Mouse (Mus musculus): Measurements from ENCODE around the gene Chil1. TPM values are rescaled to one million over a fixed set of nuclear protein-coding genes. Genes with fewer than 3 reads are reported as not detected.

Chil1 gene
- polyA plus RNA-seq, 1 experiment from 2014 or later, result 4.5 TPM

DNA sequence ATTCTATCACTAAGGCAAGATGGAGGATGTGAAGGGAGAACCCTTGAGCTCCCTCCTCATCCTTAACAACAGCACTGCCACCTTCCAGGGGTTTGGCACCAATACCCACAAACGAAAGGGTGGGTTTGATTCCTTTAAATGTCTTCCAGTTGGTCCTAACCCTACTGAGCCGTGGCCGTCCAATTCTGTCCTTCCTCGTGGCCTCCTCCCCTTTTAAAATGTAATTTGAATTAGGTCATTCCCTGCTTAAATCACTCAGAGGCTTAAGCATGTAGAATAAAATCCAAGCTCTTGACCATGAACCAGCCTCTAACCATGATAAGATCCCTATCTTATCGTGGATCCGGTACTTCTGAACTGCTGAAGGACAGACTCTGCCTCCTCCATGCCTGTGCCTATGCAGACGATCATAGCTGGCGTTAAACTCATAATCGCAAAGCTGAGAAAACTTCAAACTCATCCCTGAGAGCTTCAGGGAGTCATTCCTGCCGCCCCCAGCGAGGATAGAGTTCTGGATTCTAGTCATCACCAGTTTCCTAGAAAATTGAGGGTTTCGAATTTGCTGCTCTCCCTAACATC is 42.8 kb downstream of the Chil1 start:
- no peak for ATAC-seq (ENCODE audit: insufficient number of reproducible peaks, insufficient read depth, low FRiP score, low TSS enrichment, low read depth)
- Histone ChIP-seq H3K27ac (no peak overlapping the region), H3K4me2 (no peak overlapping the region), H3K9ac (no peak overlapping the region), H3K9me3 (no peaks in the 10 kb centered on the region), H3K4me3 (no peak overlapping the region), H3K36me3 (no peaks in the 10 kb centered on the region), H3K4me1 (no peaks in the 10 kb centered on the region), H3K27me3 (no peaks in the 10 kb centered on the region)
- 85% methylated on average over 12 of the region's 12 CpGs for WGBS

- 86% methylated on average over 5 of the region's 5 CpGs for WGBS
- H3K9ac ChIP-seq, result no peak overlapping the region
- H3K27ac ChIP-seq, result no peak overlapping the region
- H3K36me3 ChIP-seq, result no peaks in the 10 kb centered on the region
- no peak for ATAC-seq (ENCODE audit: insufficient number of reproducible peaks, insufficient read depth, low FRiP score, low TSS enrichment, low read depth)
- H3K9me3 ChIP-seq, result no peaks in the 10 kb centered on the region
- H3K4me3 ChIP-seq, result no peak overlapping the region
- H3K4me1 ChIP-seq, result no peaks in the 10 kb centered on the region
- no peaks in the 10 kb centered on the region for H3K27me3 ChIP-seq
- no peak overlapping the region for H3K4me2 ChIP-seq
These were observed 43.4 kb downstream of the Chil1 start for GRCm38 (mm10) chr1:134225375-134225774.

DNA sequence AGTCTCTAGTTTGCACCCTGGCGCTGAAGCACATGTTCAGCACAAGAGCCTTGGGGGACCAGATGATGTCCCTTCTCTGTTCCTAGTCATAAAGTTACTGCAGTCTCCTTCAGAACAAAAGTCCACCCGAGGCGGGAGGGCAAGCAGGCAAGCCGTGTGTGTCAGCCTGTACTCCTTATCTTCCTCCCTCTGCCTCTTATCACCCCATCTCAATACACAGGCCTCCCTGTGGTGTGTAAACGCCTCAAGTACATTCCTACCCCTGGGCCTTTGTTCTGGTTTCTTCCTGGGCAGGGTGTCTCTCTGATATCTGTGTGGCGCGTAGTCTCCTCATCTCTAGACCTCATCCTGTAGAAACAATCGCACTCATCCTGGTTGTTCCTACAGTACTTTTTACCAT is 44.8 kb downstream of the Chil1 start:
- 84% methylated on average over 8 of the region's 8 CpGs for WGBS
- H3K9ac ChIP-seq, result no peak overlapping the region
- no peaks in the 10 kb centered on the region for H3K36me3 ChIP-seq
- no peak overlapping the region for H3K4me2 ChIP-seq
- no peaks in the 10 kb centered on the region for H3K9me3 ChIP-seq
- no peak overlapping the region for H3K4me3 ChIP-seq
- no peak for ATAC-seq (ENCODE audit: insufficient number of reproducible peaks, insufficient read depth, low FRiP score, low TSS enrichment, low read depth)
- H3K27ac ChIP-seq, result no peak overlapping the region
- H3K27me3 ChIP-seq, result no peaks in the 10 kb centered on the region
- no peaks in the 10 kb centered on the region for H3K4me1 ChIP-seq

DNA sequence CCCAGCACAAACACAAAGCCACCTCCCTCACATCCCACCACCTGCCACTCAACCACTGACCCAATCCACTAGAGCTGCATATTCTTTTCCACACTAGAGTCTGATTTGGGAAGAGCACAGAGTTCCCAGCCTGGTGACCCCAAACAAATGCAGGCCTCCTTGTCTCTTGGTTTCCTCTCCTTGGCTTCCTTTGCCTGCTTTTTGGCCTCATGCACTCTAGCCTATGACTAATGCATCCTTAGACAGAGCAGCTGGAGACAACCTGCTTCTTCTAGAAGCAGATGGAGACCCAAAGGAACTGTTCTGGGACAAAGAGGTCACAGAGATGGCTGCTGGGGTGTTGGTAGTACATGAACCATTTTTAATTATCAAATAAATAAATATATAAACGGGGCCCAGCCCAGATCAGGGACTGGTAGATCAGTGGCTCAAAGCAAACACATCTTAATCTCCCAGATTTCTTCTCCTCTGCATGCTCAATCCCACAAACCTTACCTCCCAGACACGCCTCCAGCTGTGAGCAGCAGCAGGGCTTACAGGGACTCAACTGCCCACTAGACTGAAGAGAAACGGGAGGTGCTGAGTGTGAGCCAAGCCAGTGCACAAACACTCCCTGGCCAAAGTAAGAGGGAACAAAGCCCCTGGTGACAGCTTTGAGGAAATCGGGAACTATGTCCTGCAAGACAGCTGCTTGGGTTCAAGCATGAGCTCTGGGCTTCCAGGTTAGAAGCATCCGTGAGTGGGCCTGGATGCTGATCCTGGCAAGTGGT is 48.0 kb downstream of the Chil1 start:
- H3K36me3 ChIP-seq, result no peaks in the 10 kb centered on the region
- WGBS, result 69% methylated on average over 5 of the region's 5 CpGs
- no peak overlapping the region for H3K4me2 ChIP-seq
- H3K27ac ChIP-seq, result no peak overlapping the region
- H3K4me1 ChIP-seq, result peaks cover 16% of the 10 kb centered on the region
- no peak overlapping the region for H3K9ac ChIP-seq
- H3K9me3 ChIP-seq, result no peaks in the 10 kb centered on the region
- peaks cover 23% of the 10 kb centered on the region for H3K27me3 ChIP-seq
- ATAC-seq (ENCODE audit: insufficient number of reproducible peaks, insufficient read depth, low FRiP score, low TSS enrichment, low read depth), result no peak
- H3K4me3 ChIP-seq, result no peak overlapping the region

- Histone ChIP-seq H3K4me1 (peaks cover 23% of the 10 kb centered on the region), H3K9me3 (no peaks in the 10 kb centered on the region), H3K9ac (no peak overlapping the region), H3K4me3 (no peak overlapping the region), H3K27me3 (peaks cover 31% of the 10 kb centered on the region), H3K36me3 (no peaks in the 10 kb centered on the region), H3K27ac (no peak overlapping the region), H3K4me2 (no peak overlapping the region)
- ATAC-seq (ENCODE audit: insufficient number of reproducible peaks, insufficient read depth, low FRiP score, low TSS enrichment, low read depth), result no peak
- 84% methylated on average over 10 of the region's 10 CpGs for WGBS
These were observed 48.8 kb downstream of the Chil1 start for GRCm38 (mm10) chr1:134230638-134231228.

DNA sequence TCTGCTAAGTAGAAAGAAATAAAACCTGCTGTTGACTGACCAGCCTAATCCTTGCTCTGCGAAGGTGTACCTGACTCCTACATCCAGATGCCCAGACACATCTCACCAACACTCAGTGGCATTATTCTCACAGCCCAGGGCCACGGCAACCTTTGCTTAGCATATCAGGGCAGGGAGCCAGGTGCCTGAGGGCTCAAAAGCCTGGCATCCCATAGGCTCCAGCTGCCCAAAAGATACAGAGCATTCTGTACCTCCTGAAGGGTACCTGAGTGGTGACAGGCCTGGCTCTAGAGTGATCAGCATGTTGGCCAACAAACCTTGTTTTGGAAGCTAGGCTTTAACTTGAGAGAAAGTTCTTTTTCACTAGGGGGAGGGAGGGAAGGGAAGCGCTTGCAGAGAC is 49.3 kb downstream of the Chil1 start:
- H3K4me2 ChIP-seq, result no peak overlapping the region
- ATAC-seq (ENCODE audit: insufficient number of reproducible peaks, insufficient read depth, low FRiP score, low TSS enrichment, low read depth), result no peak
- H3K36me3 ChIP-seq, result no peaks in the 10 kb centered on the region
- no peaks in the 10 kb centered on the region for H3K9me3 ChIP-seq
- no peak overlapping the region for H3K9ac ChIP-seq
- WGBS, result 80% methylated on average over 3 of the region's 3 CpGs
- no peak overlapping the region for H3K27ac ChIP-seq
- H3K4me3 ChIP-seq, result no peak overlapping the region
- H3K27me3 ChIP-seq, result peaks cover 36% of the 10 kb centered on the region
- peaks cover 28% of the 10 kb centered on the region for H3K4me1 ChIP-seq

GRCm38 (mm10) chr1:134231681-134232080 is 49.7 kb downstream of the Chil1 start:
- Histone ChIP-seq H3K9ac (no peak overlapping the region), H3K4me3 (no peak overlapping the region), H3K4me2 (no peak overlapping the region), H3K36me3 (no peaks in the 10 kb centered on the region), H3K4me1 (peaks cover 28% of the 10 kb centered on the region), H3K27ac (no peak overlapping the region), H3K9me3 (no peaks in the 10 kb centered on the region), H3K27me3 (peaks cover 40% of the 10 kb centered on the region)
- WGBS, result 70% methylated on average over 3 of the region's 3 CpGs
- ATAC-seq (ENCODE audit: insufficient number of reproducible peaks, insufficient read depth, low FRiP score, low TSS enrichment, low read depth), result no peak

GRCm38 (mm10) chr1:134232326-134232725 is 50.4 kb downstream of the Chil1 start:
- 67% methylated on average over 8 of the region's 8 CpGs for WGBS
- ATAC-seq (ENCODE audit: insufficient number of reproducible peaks, insufficient read depth, low FRiP score, low TSS enrichment, low read depth), result no peak
- Histone ChIP-seq H3K27ac (no peak overlapping the region), H3K9me3 (no peaks in the 10 kb centered on the region), H3K4me3 (no peak overlapping the region), H3K27me3 (peaks cover 46% of the 10 kb centered on the region), H3K36me3 (no peaks in the 10 kb centered on the region), H3K4me1 (peaks cover 28% of the 10 kb centered on the region), H3K9ac (no peak overlapping the region), H3K4me2 (no peak overlapping the region)

- Histone ChIP-seq H3K9ac (no peak overlapping the region), H3K36me3 (no peaks in the 10 kb centered on the region), H3K9me3 (no peaks in the 10 kb centered on the region), H3K4me3 (no peak overlapping the region), H3K4me1 (peaks cover 28% of the 10 kb centered on the region), H3K4me2 (no peak overlapping the region), H3K27ac (no peak overlapping the region), H3K27me3 (peaks cover 51% of the 10 kb centered on the region)
- 45% methylated on average over 12 of the region's 12 CpGs for WGBS
- no peak for ATAC-seq (ENCODE audit: insufficient number of reproducible peaks, insufficient read depth, low FRiP score, low TSS enrichment, low read depth)
These were observed 51.0 kb downstream of the Chil1 start for GRCm38 (mm10) chr1:134232778-134233531.

DNA sequence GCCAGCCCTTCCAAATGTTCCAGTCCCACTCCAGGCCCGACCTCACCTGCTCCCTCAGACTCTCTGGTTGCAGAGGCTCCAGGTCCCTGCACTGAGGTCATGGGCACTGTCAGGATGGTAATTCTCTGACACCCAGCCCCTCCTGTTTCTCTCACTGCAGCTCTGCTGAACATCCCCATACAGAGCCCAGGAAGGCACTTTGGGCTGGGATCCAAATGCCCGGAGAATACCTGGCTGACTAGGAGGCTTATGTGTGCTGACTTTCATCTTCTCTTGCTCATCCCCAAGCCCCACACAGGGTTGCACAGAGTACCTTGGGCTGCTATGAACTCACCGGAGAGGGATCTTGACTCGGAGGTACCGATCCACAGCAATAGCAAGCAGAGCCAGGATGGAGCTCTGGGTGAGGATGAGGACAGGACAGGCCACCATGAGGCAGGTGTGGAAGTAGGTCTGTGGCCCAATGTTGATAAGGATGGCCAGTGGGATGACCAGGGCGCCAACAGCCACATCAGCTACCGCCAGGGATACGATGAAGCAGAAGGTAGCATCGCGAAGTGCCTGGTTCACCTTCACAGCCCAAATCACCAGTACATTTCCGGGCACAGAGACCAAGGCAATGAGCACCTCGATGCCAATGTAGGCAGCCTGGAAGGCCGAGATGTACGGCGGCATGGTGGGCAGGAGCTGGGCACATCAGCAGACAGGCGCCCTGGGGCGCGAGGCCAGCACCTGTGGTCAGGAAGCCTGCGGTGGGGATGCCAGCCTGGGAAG is 51.9 kb downstream of the Chil1 start:
- H3K9me3 ChIP-seq, result no peaks in the 10 kb centered on the region
- no peak overlapping the region for H3K9ac ChIP-seq
- H3K4me1 ChIP-seq, result peaks cover 28% of the 10 kb centered on the region
- WGBS, result 48% methylated on average over 19 of the region's 19 CpGs
- no peak overlapping the region for H3K27ac ChIP-seq
- no peaks in the 10 kb centered on the region for H3K36me3 ChIP-seq
- H3K4me3 ChIP-seq, result peak overlapping the region; percentile 51
- no peak for ATAC-seq (ENCODE audit: insufficient number of reproducible peaks, insufficient read depth, low FRiP score, low TSS enrichment, low read depth)
- H3K4me2 ChIP-seq, result peak overlapping the region; percentile 95
- H3K27me3 ChIP-seq, result peaks cover 51% of the 10 kb centered on the region

Measured in embryonic facial prominence, embryonic 13.5 days (tissue).